Mouse (Mus musculus) heart, postnatal 25 days (tissue): ENCODE data around the gene Acpp. TPM values are rescaled to one million over a fixed set of nuclear protein-coding genes. Genes with fewer than 3 reads are reported as not detected.
A peak's percentile ranks its signal among the peaks of the same experiment; 100 is the strongest.
"Not testable (repeated sequence)": the region's sequence is repeated elsewhere in the genome, so short reads cannot be mapped to it uniquely, and the experiment has no call there.

Experiments
- DNase-seq: peaks from one replicate; pipeline ENCODE4 v3.0.0; 2022; ENCODE audit warnings: low spot score
- intact Hi-C: fragments of 180-260 bp; cut with DNase I; formaldehyde crosslinking; loops from one replicate; pipeline ENCODE4 v1.15.1; 2025
- total RNA-seq, 2 experiments: library from RNA; stranded (reverse); gene quantifications; 2 replicates each; pipeline ENCODE4 v1.2.3; 2021

Gene Acpp
- total RNA-seq, result not detected

DNA sequence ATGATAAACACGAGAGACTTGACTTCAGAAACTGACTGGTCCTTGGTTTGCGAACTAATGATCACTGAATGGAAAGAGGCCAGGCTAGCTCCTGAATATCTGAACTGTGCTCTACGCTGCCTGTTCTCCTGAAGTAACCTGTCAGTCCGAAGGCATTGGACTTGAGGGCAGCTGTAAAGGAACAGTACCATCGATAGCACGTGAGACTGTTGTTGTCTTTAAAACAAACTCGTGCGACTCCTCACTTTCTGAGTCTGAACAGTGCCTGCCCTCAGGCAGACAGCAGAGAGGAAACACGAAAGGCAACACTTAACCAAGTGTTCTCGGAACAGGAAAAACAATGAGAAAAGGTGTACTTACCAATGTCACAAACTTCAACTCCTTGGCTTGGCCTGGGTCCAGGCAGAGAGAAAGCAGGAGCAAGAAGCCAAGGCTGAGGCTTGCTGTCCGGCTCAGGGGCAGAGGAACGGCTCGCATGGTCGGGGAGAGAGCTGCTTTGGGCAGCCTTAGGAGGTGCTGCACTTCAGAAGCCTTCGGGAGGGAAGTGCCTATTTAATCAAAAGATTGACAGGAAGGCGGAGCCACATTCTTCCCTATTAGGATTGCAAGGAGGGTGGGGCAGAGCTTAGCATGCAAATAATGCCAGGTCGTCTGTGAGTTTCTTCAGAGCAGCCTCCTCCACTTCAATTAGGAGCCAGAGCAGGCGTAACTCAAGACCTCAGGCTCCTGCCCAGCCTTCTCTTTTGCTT, at the start of gene Acpp:
Acpp (minus strand) TSS at position 566 of the 749 bp plus-strand sequence.
- intact Hi-C loops, result no loop called here
- no peak for DNase-seq

DNA sequence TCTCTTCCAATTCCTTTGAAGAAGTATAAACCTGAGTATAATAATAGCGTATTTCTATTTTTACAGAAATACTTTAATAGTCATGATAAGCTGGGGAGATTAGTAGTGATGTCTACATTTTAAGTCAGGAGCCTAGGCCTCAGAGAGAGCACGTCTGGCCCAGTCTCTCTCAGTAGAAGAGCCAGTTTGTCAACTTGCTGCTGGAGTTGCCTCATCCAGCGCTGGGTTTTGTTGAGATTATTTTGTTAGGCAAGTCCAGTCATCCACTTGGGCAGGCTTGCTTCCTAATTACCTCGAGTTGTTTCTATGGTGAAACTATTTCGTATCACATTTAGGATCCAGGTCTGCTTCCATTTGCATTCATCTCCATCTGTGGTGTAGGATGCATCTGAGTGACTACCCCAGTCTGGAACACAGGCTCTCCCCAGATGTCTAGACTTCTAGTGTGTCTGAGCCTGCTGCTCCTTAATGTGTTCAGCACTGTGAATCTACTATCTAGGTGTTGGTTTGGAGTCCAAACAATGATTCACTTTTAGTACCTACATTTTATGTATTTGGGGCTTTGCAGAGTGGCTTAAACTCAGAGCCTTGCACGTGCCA, 45.1 kb upstream of the Acpp start:
- DNase-seq, result no peak
- intact Hi-C loops, result no loop called here

DNA sequence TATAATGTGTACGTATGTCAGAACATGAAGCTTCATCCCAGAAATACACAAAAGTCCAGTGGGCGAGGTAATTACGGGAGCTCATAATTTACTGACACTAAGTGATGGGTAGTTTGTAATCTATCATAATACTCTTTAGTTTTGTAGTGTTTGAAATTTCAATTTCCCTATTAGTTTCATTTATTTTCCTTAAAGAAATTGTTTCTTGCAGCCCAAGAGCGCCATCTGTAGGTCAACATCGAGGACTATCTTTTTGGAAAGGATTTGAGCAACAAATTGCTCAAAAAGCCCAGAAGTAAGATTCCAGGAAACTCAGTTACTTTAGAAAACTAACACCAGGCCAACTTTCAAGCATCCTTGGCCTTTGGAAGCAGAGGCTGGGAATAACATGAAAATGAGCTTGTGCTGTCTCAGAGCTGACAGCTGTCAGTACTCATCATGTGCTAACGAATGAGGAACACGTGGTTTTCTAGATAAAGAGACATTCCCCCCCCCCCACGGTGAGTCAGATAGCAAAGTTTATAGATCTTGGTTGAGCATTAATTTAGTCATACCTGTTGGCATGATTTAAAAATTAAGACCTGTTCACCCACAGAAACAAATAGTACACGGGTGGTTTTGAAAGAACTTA, 42.1 kb upstream of the Acpp start:
- intact Hi-C loops, result loop anchor here (2.0 kb wide), 1 partner anchor 101 kb away; no protein-coding TSS in a partner anchor
- DNase-seq, result no peak

DNA sequence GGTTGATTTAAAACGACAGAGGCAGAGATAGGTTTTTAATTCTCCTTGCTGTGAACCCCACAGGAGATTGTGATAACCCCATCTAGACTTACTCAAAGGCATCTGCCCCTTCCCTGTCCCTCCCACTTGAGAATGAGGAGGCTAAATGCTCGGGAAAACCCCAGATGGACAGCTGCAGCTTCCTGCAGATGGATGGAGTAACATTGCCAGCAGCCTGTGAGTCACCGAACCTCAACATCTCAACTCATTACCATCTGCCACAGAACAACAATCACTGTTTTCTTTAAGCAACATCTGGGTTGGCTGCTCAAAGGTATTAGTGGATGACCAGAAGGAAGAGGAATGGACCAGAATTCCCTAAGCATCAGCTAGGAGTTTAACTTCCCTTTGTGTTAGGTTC, 38.0 kb upstream of the Acpp start:
- intact Hi-C loops, result no loop called here
- DNase-seq, result no peak

DNA sequence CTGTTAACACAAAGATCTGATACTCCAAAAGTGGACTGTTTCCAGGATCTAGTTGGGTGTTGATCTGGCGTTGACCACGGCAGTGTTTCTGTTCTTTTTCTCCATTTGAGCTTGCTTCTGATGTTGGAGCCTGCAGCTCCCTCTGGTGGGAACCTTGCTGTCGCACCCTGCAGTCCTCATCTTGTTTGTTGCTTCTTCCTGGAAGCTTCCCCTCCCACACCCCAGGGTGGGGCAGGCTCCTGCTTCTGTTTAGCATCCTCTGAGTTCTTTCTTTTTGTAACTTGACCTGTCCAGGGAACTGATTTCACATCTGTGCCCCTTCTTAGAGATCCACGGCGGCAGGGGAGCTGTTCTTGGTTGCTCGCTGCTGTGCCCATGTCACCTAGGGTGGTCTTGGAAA, 35.7 kb upstream of the Acpp start:
- intact Hi-C loops, result no loop called here
- DNase-seq, result no peak

DNA sequence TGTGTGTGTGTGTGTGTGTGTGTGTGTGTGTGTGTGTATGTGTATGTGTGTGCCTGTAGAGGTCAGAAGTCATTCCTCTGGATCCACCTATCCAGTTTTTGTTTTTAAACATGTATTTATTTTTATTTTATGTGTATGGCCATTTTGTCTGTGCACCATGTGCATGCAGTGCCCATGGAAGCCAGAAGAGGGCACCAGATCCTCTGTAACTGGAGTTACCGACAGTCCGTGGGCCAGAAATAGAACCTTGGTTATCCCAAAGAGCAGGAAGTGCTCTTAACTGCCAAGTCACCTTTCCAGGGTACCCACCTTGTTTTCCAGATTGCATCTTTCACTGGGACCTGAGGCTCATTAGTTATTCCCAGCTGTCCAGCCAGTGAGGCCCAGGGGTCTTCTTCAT, 29.4 kb upstream of the Acpp start:
- intact Hi-C loops, result no loop called here
- DNase-seq, result no peak

DNA sequence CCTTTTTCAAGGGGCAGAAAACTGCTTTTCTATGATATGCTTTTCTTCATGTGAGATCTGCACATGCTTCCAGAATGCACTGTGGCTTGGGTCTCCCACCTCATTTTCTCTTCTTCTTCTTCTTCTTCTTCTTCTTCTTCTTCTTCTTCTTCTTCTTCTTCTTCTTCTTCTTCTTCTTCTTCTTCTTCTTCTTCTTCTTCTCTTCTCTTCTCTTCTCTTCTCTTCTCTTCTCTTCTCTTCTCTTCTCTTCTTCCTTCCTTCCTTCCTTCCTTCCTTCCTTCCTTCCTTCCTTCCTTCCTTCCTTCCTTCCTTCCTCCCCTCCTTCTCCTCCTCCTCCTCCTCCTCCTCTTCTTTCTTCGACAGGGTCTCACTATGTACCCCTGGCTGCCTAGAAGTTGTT, 24.4 kb upstream of the Acpp start:
- DNase-seq, intact Hi-C loops: not testable (repeated sequence)

DNA sequence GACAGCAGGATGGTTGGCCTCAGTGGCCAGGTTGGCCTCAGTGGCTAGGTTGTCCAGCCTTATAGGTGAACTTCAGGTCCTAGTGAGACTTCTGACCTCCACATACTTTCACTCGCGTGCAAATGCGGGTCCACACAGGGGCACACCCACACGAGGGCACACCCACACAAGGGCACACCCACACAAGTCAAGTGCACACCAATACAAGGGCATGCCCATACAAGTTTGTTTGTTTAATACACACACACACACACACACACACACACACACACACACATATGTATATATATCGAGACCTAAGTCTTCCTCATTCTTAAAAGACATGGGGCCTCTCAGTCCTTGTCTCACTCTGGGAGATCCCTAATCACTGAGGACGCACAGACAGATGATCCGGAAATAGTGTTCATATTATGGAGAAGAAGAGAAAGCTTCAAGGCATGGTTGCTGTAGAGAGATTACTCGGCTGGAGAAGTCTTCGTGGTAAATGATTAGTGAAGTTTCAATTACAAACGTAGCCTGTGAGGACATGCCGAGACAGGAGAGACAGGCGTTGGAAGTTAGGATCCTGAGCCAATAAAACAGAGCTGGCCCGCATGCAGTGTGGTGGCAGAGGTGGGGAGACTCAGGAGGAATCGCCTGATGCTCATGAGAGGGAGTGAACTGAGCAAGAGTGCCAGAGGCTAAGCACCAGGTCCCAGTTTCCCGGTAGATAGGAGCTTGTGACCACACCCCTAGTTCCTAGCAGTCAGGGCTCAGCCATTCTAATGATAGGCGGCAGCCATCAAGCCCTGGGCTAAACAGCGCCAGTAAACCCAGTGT, 23.7 kb upstream of the Acpp start:
- DNase-seq, result no peak
- intact Hi-C loops, result no loop called here

DNA sequence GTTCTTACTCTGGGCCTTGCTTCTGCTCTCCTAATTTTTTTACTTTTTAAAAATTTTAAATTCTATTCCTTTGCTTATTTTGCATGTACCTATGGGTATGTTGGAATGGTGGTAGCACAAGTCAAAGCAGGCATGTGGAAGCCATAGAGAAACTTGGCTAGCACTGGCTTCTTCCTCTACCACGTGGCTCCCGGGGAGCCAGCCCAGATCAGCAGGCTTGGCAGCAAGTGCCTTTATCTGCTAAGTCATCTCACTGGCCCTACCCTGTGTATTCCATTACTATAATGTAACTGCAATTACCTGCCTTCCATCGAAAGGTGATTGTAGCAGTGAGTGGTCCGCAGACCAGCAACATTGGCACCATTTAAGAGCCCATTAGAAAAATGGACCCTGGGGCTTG, 22.8 kb upstream of the Acpp start:
- intact Hi-C loops, result no loop called here
- DNase-seq, result no peak

DNA sequence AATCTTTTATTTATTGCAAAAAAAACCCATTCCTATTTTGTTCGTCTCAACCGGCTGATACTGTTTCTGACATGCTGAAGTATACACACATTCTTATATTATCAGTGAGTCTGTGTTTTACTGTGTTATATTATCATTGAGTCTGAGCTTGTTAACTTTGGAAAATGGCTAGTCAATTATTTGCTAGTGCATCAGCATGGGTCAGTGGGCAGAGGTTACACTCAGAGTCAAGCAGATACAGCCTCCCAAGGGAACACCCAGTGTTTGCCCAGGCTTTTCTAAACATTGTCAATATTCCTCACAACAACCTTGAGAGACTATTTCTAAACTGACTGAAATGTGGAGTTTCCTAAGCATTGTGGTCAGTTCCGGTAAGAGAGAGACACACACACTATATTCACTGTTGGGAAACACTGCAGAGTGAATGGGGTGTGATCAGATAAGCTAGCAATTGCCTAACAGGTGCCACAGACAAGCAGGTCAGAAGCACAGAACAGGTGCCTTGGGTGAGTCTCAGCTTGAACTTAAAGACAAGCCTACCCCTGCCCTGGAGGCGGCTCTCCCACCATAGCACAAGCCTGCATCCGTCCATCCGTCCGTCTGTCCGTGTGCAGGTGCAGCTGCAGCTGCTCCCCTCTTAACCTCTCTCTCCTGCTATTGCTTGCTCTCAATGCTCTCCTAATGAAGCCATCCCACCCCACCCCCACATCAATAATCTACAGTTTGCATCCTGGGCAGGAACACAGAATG, 18.1 kb upstream of the Acpp start:
- DNase-seq, result no peak
- intact Hi-C loops, result no loop called here

DNA sequence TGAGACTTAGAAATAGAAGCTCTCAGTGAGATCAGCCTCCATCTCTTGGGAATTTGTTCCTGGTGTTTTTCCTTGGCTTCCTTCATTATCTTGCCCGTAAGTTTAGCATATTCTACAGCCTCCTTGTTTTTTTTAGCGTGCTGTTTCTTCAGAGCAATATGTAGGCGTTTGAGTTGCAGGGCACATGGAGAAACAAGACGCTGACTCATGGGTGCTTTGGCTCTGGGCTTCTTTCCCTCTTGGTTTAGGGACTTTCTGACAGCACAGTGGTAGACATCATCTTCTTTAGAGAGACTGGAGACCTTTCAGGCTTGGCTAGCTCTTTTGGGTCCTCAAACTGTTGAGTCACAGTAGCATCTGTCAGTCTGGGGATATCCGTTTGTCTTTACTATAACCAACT, 6.6 kb upstream of the Acpp start:
- intact Hi-C loops, result no loop called here
- no peak for DNase-seq

DNA sequence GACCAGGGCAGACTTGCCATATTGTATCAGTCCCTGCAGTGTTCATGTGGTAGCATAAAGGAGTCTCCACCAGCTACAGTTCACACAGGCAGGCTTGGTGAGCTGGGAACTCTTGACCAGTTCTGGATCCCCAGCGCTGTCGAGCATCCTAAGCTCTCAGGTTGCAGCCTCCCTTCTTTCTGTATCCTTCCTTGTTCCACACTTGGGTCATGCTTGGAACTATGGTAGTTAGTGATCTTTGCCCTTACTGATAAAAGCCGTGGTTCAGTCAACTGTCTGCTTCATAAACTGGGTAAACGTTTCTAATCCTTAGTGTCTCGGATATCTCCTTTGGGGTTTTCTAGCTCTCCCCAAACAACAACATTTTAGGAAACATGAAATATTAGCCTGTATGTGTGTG, 1.9 kb upstream of the Acpp start:
- no peak for DNase-seq
- intact Hi-C loops, result no loop called here

DNA sequence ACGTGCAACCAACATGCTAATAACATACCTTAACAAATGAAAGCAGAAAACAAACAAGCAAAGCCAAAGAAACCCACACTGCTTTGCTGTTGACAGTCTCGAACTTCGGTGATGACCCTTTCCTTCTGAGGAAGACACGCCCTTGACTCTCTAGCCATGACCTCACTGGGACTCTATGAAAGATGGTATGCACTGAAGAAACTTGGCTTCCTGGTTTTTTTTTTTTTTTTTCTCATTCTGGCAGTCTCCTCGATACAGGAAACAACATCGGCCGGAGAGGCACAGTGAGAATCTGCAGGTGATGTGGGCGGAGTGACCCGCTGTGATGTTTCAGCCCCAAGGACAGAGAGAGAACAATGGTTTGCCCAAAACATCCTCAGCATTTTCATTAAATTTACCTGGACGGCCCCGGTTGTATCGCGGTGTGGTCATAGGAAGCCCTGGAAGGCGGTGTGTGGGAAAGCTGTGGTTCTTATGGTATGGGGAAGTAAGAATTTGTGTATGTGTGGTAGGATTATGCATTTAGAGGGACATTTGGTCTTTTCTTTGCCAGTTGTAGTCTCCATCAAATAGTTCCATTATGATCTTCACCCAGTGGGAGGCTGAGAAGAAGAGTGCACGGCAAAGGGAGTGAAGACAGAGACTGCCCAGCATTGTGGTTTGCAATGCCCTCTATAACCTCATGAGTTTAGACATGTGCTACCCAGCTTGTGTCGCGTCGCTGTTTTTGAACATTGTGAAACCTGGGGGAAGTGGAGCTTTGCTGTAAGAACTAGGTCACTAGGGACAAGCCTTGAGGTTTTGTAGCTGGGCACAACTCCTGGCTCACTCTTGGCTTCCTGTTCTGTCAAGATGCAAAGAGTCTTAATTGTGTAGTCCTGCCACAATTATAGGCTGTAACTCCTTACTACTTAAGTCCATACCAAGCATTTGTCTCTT, 1.2 kb upstream of the Acpp start:
- intact Hi-C loops, result no loop called here
- DNase-seq, result no peak

DNA sequence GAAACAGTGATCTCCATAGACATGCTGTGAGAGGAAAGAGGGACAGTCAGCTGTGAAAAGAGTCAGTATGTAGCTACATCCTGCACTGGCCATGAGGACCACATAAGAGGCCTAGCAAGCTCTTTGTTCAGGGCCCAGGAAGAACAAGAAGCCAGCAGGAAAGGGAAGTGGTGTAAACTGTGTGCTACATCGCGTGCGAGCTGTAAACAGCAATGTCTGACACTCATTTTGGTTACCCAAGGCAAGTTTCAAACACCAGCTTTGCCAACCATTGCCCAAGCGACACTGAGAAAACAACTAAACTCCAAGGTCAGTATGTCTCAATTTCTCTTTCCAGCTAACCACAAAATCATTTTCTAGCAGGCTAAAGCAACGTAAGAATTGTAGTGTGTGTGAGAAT, 6.2 kb downstream of the Acpp start:
- DNase-seq, result no peak
- intact Hi-C loops, result no loop called here

DNA sequence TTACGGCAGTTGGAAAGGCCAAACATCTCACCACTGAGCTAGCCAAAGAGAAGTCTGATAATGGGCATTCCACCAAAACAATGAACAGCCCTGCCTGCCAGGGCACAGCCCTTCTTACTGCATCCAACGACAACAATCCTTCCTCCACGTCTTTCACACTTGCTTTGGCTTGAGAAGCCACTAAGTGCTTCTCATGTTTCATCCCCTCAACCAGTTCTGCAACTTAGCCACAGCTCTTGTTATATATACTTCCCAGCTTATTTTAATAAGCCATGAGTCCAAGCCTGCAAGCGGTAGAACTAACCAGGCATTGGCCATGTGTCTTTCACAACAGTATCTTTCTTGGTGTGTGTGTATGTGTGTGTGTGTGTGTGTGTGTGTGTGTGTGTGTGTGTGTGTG, 8.9 kb downstream of the Acpp start:
- intact Hi-C loops, result no loop called here
- no peak for DNase-seq

DNA sequence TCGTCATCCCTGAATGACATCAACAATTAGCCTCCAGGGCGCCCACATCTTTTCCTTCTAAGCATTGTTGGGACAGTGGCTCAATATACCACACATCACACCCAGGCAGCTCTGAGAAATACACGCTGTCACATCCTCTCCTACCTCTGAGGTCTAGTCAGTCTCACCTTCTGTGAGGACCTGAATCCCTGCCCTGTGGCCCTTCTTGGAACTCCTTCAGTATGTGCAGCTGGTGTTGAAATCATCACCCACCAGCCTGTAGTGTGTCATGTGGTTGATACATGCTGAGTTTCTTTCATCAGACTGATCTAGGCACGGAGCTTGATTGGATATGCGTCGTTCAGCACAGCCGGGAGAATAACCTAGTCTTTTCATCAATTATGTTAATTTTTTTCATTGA, 16.0 kb downstream of the Acpp start:
- DNase-seq, result no peak
- intact Hi-C loops, result no loop called here

DNA sequence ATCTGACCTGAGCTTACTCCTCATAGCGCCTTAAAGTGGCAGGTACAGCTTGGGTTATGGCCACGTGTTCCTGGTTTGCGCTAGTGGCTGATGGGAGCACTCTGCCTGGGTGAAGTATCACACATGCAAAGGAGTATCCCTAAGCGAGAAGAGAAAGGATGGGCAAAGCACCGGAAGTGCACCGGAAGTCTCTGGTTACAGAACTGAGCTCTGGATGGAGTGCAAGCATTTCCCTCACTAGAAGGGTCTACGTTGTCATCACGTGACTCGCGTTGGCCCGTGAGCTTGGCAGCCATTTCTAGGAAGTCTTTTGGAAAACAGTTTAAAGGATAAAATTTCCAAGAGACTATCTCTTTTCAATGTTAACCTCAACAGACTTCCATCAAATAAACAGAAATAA, 21.2 kb downstream of the Acpp start:
- intact Hi-C loops, result no loop called here
- DNase-seq, result no peak

DNA sequence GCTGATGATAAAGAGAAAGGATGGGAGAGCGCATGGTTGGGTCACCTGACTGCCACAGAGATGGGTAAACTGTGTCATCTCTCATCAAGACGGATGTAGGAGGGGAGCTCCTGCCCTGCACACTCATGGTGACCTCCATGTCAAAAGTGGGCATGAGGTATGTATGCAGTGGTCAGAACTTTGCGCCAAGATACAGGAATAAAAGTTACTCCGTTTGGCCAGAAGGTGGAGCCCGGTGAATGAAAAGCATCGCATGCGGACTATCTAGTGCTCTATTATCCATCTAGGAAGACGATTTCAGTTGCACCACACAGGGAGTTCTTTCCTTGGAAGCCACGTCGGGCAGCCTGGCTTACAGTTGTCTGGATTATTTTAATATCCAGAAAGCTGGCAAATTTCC, 22.0 kb downstream of the Acpp start:
- DNase-seq, result no peak
- intact Hi-C loops, result loop anchor here (2.0 kb wide), 1 partner anchor 61 kb away; no protein-coding TSS in a partner anchor

DNA sequence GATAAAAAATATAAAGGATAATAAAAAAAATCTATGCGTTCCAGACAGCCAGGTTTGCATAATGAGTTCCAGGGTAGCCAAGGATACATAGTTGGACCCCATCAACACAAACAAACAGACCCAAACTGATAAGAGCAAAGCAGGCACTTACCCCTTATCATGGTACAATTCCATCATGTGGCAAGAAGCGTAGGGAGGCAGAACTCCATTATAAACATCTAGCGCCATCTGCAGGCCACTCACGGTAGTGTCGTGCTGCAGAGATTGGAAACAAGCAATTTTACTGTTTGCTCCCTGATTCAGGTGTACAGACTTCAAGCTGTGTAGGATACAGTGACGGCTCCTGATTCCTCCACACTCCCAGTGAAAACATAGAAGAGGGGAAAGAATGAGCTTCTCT, 30.8 kb downstream of the Acpp start:
- DNase-seq, result peak; percentile 8
- intact Hi-C loops, result loop anchor here (1.0 to 2.0 kb wide), 2 partner anchors 29 to 102 kb away; no protein-coding TSS in a partner anchor
